Mouse (Mus musculus) kidney, postnatal 36 days (tissue): Measurements from ENCODE around the gene Cyp2a22.
"Not testable (repeated sequence)": the region's sequence is repeated elsewhere in the genome, so short reads cannot be mapped to it uniquely, and the experiment has no call there.

Experiments
- DNase-seq, 2 experiments: peaks; one replicate each; pipeline ENCODE4 v3.0.0; 2021 to 2022; ENCODE audit warnings: mixed read lengths in 2 of 2

The Cyp2a22 gene

DNA sequence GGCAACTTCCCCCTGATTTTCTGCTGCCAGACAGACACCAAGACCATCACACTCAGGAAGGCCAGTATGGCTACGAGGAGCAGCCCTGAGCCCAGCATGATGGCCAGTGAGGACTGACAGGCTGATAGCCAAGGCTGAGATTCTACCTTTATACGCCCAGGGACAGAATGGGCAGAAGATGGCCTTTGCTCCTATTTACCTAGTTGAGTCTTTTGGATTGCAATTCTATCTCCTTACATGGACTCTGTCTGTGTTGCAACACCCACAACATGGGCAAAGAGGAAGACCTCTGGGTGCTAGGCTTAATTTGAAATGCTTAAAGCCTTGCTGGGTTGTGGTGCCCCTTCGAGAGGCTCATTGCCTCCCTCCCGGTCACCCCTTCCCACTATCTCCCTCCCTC is at the start of gene Cyp2a22:
TSS of gene Cyp2a22 (minus strand) at position 123 of the 400 bp plus-strand sequence.
- no peak for DNase-seq

DNA sequence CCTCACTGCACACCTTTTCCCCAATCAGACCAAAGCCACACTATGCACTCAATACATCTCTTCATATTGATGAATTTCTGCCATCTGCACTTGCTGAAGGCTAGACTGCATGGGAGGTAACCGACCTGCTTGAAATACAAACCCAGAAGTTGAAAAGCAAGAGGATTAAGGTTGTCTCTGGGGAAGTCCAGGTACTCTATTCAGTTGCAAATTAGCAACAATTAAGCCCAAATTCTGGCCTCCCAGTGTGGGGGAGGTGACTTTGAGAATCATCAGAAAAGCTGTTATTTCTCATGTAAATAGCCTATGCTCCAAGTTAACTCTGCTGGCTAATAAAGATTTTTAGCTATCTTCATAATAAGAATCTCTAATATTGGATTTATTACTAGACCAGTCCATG is 44.0 kb upstream of the Cyp2a22 start:
- DNase-seq: not testable (repeated sequence)

DNA sequence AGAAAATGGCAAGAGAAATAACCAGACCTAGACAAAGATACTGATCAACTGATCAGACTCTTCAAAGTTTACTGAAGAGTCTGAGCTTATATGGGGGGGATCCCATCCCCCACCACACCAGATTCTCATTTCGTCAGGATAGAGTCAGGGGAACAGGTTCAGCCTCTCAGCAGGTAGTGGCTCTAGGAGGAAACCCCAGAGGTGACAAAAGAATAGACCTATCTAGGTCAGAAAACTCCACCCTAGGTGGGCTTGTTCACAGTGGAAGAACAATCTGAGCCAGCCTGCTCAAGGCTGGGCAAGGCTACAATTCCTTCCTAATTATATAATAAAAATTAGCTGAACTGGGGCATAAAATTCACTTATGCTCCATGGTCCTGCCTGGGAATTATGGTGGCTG is 43.4 kb upstream of the Cyp2a22 start:
- DNase-seq: no peak

DNA sequence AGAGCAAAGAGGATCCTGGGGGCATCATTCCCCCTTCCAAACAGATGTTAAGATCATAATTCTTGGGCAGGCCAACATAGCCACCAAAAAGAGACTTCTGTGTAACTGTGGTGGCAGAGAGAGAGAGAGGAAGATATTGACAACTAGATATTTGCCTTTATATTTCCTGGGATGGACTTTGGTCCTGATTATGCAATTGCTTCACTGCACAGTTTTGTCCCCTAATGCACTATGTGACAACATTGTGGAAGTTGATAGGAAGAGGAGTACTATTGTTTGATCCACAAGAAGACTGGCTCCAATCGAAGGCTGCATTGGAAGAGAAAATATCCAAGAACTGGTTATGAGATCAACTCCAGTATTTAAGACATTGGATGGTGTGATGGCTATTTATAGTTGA is 42.8 kb upstream of the Cyp2a22 start:
- not testable (repeated sequence) for DNase-seq

DNA sequence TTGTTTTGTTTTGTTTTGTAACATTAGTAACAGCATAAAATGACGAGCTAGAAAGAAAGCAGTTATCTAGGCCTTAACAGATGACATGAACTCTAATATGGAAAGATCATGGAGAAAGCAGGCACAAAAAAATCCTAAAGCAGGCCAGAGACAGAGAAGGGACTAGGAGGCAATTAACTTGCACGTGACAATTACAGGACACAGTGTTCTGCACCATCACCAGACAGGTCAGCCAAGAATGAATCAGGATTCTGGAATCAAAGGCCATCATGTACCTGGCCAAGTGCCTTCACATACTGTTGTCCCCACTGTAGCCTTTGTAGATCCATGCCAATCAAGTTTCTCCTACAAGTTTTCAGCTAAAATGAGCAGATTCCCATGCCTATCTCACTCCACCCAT is 42.3 kb upstream of the Cyp2a22 start:
- DNase-seq: peak in 1 of 2 experiments; percentile 4

DNA sequence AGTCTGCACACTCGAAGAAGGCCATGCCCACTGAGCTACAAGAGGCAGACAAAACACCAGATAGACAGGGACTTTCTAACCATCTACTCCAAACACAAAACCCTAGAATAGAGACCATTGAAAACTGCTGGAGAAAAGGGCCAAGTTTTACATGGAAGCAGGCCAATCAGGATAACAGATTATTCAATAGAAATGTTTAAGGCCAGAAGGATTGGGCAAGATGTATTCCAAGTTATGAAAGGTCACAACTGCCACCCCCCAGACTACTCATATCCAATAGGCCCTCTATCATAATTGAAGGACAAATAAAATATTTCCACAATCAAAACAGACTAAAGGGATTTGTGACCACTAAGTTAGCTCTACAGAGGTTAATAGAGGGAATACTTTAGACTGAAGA is 23.2 kb upstream of the Cyp2a22 start:
- not testable (repeated sequence) for DNase-seq

DNA sequence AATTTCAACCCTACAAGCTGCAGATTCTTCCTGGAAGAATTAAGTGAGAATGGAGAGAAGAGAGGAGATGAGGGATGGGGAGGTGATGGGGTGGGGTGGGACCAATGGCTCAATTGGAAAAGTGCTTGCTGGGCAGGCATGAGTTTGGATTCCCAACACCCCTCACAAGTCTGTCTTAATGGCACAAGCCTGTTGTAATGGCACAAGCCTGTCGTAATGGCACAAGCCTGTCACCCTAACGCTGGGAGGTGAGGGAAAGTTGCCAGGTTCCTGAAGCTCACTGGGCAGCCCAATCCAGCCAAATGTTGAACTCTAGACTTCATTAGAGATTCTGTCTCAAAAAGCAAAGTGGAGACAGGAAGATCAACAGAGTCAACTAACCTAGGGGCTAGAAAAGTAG is 14.1 kb upstream of the Cyp2a22 start:
- not testable (repeated sequence) for DNase-seq

DNA sequence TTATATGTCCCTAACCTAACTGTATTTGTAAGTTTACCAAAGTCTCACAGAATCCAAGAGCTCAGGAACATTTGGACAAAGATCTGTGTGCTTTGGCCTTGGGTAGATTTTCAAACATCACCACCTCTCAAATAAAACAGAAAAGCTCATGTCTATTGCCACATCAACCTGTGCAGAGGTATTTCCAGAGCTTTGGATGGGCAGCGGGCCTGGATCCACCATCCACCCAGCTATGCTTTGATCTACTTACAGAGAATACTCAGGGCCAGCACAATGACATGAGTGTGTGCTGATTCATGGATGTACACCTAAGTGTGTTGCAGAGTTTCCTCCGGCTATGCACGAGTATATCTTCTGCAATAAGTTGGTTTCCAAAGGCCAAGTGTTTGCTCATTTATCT is 13.5 kb upstream of the Cyp2a22 start:
- DNase-seq: not testable (repeated sequence)

DNA sequence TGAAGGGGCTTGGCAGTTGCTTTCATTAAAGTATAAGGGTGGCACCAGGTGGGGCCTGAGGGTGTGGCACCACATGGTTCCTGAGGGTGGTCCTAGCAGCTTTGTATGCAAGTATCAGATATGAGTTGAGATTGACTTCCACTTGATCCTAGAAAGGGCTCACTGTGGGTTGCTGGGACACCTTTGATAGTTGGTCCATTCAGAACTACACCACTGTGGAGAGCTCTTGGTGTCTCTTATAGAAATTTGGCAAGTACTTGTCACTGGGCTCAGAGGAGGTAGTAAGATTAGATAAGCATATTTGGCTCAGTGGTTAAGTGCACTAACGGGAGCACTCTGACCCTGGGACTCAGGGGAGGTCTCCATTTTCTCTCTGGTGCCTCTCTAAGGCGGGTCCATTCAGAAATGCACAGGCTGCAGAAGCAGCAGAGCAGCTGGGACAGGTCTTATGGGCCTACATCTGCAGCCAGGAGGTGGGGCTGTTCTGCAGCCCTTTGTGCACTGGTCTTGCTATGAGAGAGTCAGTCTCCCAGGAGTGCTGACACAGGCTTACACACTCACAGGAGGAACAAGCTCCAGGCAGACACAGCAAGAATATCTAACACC is 2.2 kb upstream of the Cyp2a22 start:
- DNase-seq: not testable (repeated sequence)

DNA sequence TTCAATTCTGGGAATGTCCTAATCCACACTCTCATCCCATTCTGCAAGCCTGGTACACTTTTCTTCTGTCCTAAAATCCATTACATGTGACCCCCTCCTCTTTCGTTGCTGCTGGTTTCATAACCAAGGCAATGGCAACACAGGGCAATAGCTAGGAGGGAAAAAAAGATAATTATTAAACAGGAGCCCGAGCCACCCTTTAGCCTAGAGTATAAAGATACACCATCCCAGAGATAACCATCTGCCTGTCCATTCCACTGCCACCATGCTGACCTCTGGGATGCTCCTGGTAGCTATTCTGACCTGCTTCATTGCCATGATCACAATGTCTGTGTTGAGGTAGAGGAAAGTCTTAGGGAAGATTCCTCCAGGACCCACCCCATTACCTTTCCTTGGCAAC is 22.1 kb downstream of the Cyp2a22 start:
- DNase-seq: not testable (repeated sequence)
